Mouse (Mus musculus): ENCODE measurements around the gene Galnt2.

- TF ChIP-seq EP300 (IDR thresholded peaks at IDR 0.05; ENCODE audit: insufficient read depth, low read depth, low read length): no peak
- TF ChIP-seq POLR2A (IDR thresholded peaks at IDR 0.05; ENCODE audit: insufficient read depth, low read length): no peak
Observed at GRCm38 (mm10) chr8:124196195-124196594, 35.0 kb upstream of the Galnt2 start.

All from ES-Bruce4 (cell line).